Mouse (Mus musculus) embryonic facial prominence, embryonic 14.5 days (tissue): ENCODE measurements around the gene Crisp3. TPM values are rescaled to one million over a fixed set of nuclear protein-coding genes. Genes with fewer than 3 reads are reported as not detected.

Experiments
- polyA plus RNA-seq: library from polyadenylated mRNA; unstranded; fragments of >200 nt; fragmentation: Nextera tagmentation; extraction: Ambion mirVana; gene quantifications from 2 replicates; pipeline ENCODE4 v1.2.1, GENCODE M21; 2014

Crisp3 gene
- polyA plus RNA-seq, 1 experiment from 2014 or later, result 0.19 TPM

Other genes starting within 250 kb of the Crisp3 start
- gene AC192777.2, start 146.8 kb downstream of the Crisp3 start, polyA plus RNA-seq, result not detected in 2 replicates
- gene Pgk2, start 33.6 kb downstream of the Crisp3 start, polyA plus RNA-seq, result not detected in 2 replicates
- 0.38 and 0.63 TPM in 2 replicates for gene Crisp1, start 76.9 kb upstream of the Crisp3 start, polyA plus RNA-seq